Mouse (Mus musculus) central nervous system, embryonic 11.5 days (tissue): ENCODE results near the gene Olfr1280. TPM values are rescaled to one million over a fixed set of nuclear protein-coding genes. Genes with fewer than 3 reads are reported as not detected.

Experiments
- polyA plus RNA-seq: library from polyadenylated mRNA; depleted of rRNA; stranded (reverse); fragments of >200 nt; gene quantifications from 2 replicates; pipeline ENCODE4 v1.2.3, GENCODE M21; 2012; rRNA removed

Gene Olfr1280
- not detected in 2 replicates for polyA plus RNA-seq

GRCm38 (mm10) chr2:111313717-111314116 lies at the start of gene Olfr1280:
Gene Olfr1280, plus strand, starts transcription at chr2:111314017.

GRCm38 (mm10) chr2:111274006-111274405 lies 39.8 kb upstream of the Olfr1280 start, which contains the start of gene Olfr1277:
Gene Olfr1277, minus strand, starts transcription at chr2:111274106.

GRCm38 (mm10) chr2:111289836-111290235 lies 24.0 kb upstream of the Olfr1280 start, which contains the start of gene Olfr1278:
Gene Olfr1278, plus strand, starts transcription at chr2:111290136.

GRCm38 (mm10) chr2:111300374-111300773 lies 13.4 kb upstream of the Olfr1280 start, which contains the start of gene Olfr1279:
Gene Olfr1279, plus strand, starts transcription at chr2:111300635.

GRCm38 (mm10) chr2:111326220-111326619 lies 12.4 kb downstream of the Olfr1280 start, which contains the start of gene Olfr1281:
Gene Olfr1281, plus strand, starts transcription at chr2:111326520.

GRCm38 (mm10) chr2:111335976-111336375 lies 22.2 kb downstream of the Olfr1280 start, which contains the start of gene Olfr1282:
Gene Olfr1282, minus strand, starts transcription at chr2:111336076.

GRCm38 (mm10) chr2:111366490-111366889 lies 52.7 kb downstream of the Olfr1280 start, which contains the start of gene Olfr1283:
Gene Olfr1283, plus strand, starts transcription at chr2:111366790.

GRCm38 (mm10) chr2:111375222-111375621 lies 61.4 kb downstream of the Olfr1280 start, which contains the start of gene Olfr1284:
Gene Olfr1284, plus strand, starts transcription at chr2:111375522.

Other genes starting within 250 kb of the Olfr1280 start
- gene Gm13941, start 208.0 kb upstream of the Olfr1280 start, polyA plus RNA-seq = not detected in 2 replicates
- gene Gm15130, start 161.1 kb upstream of the Olfr1280 start, polyA plus RNA-seq = not detected in 2 replicates
- gene 4930430A15Rik, start 84.4 kb upstream of the Olfr1280 start, polyA plus RNA-seq = not detected in 2 replicates
- gene Olfr1275, start 78.7 kb upstream of the Olfr1280 start, polyA plus RNA-seq = not detected in 2 replicates
- gene Olfr1276, start 59.5 kb upstream of the Olfr1280 start, polyA plus RNA-seq = not detected in 2 replicates
- not detected in 2 replicates for gene Olfr1277, start 39.9 kb upstream of the Olfr1280 start, polyA plus RNA-seq
- gene Olfr1278, start 23.9 kb upstream of the Olfr1280 start, polyA plus RNA-seq = not detected in 2 replicates
- not detected in 2 replicates for gene Olfr1279, start 13.4 kb upstream of the Olfr1280 start, polyA plus RNA-seq
- gene Olfr1281, start 12.5 kb downstream of the Olfr1280 start, polyA plus RNA-seq = not detected in 2 replicates
- gene Olfr1282, start 22.1 kb downstream of the Olfr1280 start, polyA plus RNA-seq = not detected in 2 replicates
- gene Olfr1283, start 52.8 kb downstream of the Olfr1280 start, polyA plus RNA-seq = not detected in 2 replicates
- gene Olfr1284, start 61.5 kb downstream of the Olfr1280 start, polyA plus RNA-seq = not detected in 2 replicates
- not detected in 2 replicates for gene Olfr1286, start 109.1 kb downstream of the Olfr1280 start, polyA plus RNA-seq
- gene Olfr1287, start 135.1 kb downstream of the Olfr1280 start, polyA plus RNA-seq = not detected in 2 replicates
- not detected in 2 replicates for gene Olfr1288, start 160.1 kb downstream of the Olfr1280 start, polyA plus RNA-seq
- gene Olfr1289, start 166.8 kb downstream of the Olfr1280 start, polyA plus RNA-seq = not detected in 2 replicates
- not detected in 2 replicates for gene Olfr1290, start 179.8 kb downstream of the Olfr1280 start, polyA plus RNA-seq
- gene Olfr1291-ps1, start 183.2 kb downstream of the Olfr1280 start, polyA plus RNA-seq = not detected in 2 replicates
- not detected in 2 replicates for gene Olfr1293-ps, start 211.2 kb downstream of the Olfr1280 start, polyA plus RNA-seq
- not detected in 2 replicates for gene Olfr1294, start 226.3 kb downstream of the Olfr1280 start, polyA plus RNA-seq